Mouse (Mus musculus) liver, embryonic 13.5 days (tissue): ENCODE results near the gene Syt5. TPM values are rescaled to one million over a fixed set of nuclear protein-coding genes. Genes with fewer than 3 reads are reported as not detected.

Experiments
- ATAC-seq: fragments of 200-750 bp; cut with Nextera tagmentation; 2 replicates; pipeline ENCODE4 v1.8.0; 2017; ENCODE audit warnings: low read depth, mild to moderate bottlenecking, moderate number of reproducible peaks, moderate library complexity
- DNase-seq: peaks from one replicate; pipeline ENCODE4 v3.0.0; 2022
- H3K27ac ChIP-seq: fragments of 300-500 bp; sonication (generic); 2 replicates; pipeline ENCODE4 v1.5.1; 2015; ENCODE audit warnings: moderate library complexity, mild to moderate bottlenecking, inconsistent platforms
- H3K27me3 ChIP-seq: fragments of 300-500 bp; sonication (generic); 2 replicates; pipeline ENCODE4 v1.6.1; 2015; ENCODE audit warnings: mild to moderate bottlenecking, inconsistent platforms
- H3K36me3 ChIP-seq: fragments of 300-500 bp; sonication (generic); 2 replicates; pipeline ENCODE4 v1.6.1; 2015; ENCODE audit warnings: mild to moderate bottlenecking, inconsistent platforms
- H3K4me1 ChIP-seq: fragments of 300-500 bp; sonication (generic); replicated peaks from 2 replicates; pipeline ENCODE4 v1.6.1; 2015; ENCODE audit warnings: inconsistent platforms
- H3K4me2 ChIP-seq: fragments of 300-500 bp; sonication (generic); 2 replicates; pipeline ENCODE4 v1.6.1; 2015; ENCODE audit warnings: inconsistent platforms, mild to moderate bottlenecking, moderate library complexity
- H3K4me3 ChIP-seq: fragments of 300-500 bp; sonication (generic); replicated peaks from 2 replicates; pipeline ENCODE4 v1.5.1; 2015; ENCODE audit warnings: mild to moderate bottlenecking, inconsistent platforms
- H3K9ac ChIP-seq: fragments of 300-500 bp; sonication (generic); 2 replicates; pipeline ENCODE4 v1.6.1; 2015; ENCODE audit warnings: mild to moderate bottlenecking, inconsistent platforms
- H3K9me3 ChIP-seq: fragments of 300-500 bp; sonication (generic); replicated peaks from 2 replicates; pipeline ENCODE4 v1.6.1; 2016; ENCODE audit warnings: inconsistent platforms
- WGBS: fragments of 180-500 bp; shearing (Covaris S2); methylation state at CpG from one replicate; pipeline ENCODE4 v1.1.7; 2015; ENCODE audit not compliant: insufficient replicate concordance; 5-methylcytosine and 5-hydroxymethylcytosine counted together
- microRNA-seq: library from miRNA; unstranded; fragments of <30 nt; microRNA quantifications from one replicate; pipeline ENCODE4, GENCODE M21; 2016
- polyA plus RNA-seq: library from polyadenylated mRNA; unstranded; fragments of >200 nt; fragmentation: Nextera tagmentation; extraction: Ambion mirVana; gene quantifications from 2 replicates; pipeline ENCODE4 v1.2.1, GENCODE M21; 2015

Syt5 gene
- polyA plus RNA-seq, 1 experiment from 2014 or later = 0.39 TPM

GRCm38 (mm10) chr7:4496468-4496867 lies 50.9 kb downstream of the Syt5 start:
- DNase-seq = no peak
- Histone ChIP-seq H3K4me3 (no peak overlapping the region), H3K9me3 (no peaks in the 10 kb centered on the region), H3K9ac (no peak overlapping the region), H3K36me3 (peaks cover 70% of the 10 kb centered on the region), H3K27ac (no peak overlapping the region), H3K27me3 (no peaks in the 10 kb centered on the region), H3K4me2 (no peak overlapping the region), H3K4me1 (peaks cover 85% of the 10 kb centered on the region)
- WGBS = 79% methylated on average over 3 of the region's 3 CpGs
- no peak for ATAC-seq

GRCm38 (mm10) chr7:4493991-4494390 lies 53.4 kb downstream of the Syt5 start:
- Histone ChIP-seq H3K36me3 (peaks cover 87% of the 10 kb centered on the region), H3K4me2 (peak overlapping the region; percentile 3; the same call in 1 of the 2 replicates), H3K9ac (no peak overlapping the region), H3K9me3 (no peaks in the 10 kb centered on the region), H3K27me3 (no peaks in the 10 kb centered on the region), H3K27ac (peak overlapping the region; percentile 25), H3K4me1 (peaks cover 79% of the 10 kb centered on the region), H3K4me3 (no peak overlapping the region)
- ATAC-seq (peak; percentile 60), DNase-seq (no peak)
- 25% methylated on average over 1 of the region's 1 CpGs for WGBS

- 63% methylated on average over 13 of the region's 13 CpGs for WGBS
- no peaks in the 10 kb centered on the region for H3K9me3 ChIP-seq
- no peak overlapping the region for H3K4me3 ChIP-seq
- ATAC-seq (peak; percentile 38; the same call in 1 of the 2 replicates), DNase-seq (no peak)
- no peak overlapping the region for H3K9ac ChIP-seq
- H3K27me3 ChIP-seq = no peaks in the 10 kb centered on the region
- peaks cover 92% of the 10 kb centered on the region for H3K36me3 ChIP-seq
- H3K4me1 ChIP-seq = peaks cover 64% of the 10 kb centered on the region
- H3K27ac ChIP-seq = no peak overlapping the region
- no peak overlapping the region for H3K4me2 ChIP-seq
Measured at GRCm38 (mm10) chr7:4492284-4493224, 54.8 kb downstream of the Syt5 start.

GRCm38 (mm10) chr7:4491308-4491707 lies 56.0 kb downstream of the Syt5 start:
- no peak overlapping the region for H3K9ac ChIP-seq
- H3K27ac ChIP-seq = 0 out of 2 replicates have a peak overlapping the region, but pooled peaks have one; percentile 47
- no peaks in the 10 kb centered on the region for H3K27me3 ChIP-seq
- H3K4me2 ChIP-seq = no peak overlapping the region
- DNase-seq (no peak), ATAC-seq (0 out of 2 replicates have a peak, but pooled peaks have one; percentile 16)
- H3K9me3 ChIP-seq = no peaks in the 10 kb centered on the region
- H3K36me3 ChIP-seq = peaks cover 91% of the 10 kb centered on the region
- H3K4me3 ChIP-seq = no peak overlapping the region
- peaks cover 58% of the 10 kb centered on the region for H3K4me1 ChIP-seq
- 45% methylated on average over 6 of the region's 6 CpGs for WGBS

Small RNA genes lying within 50 kb of the gene (microRNA-seq; reads per million reads assigned to microRNA genes)
- not detected for gene Gm23577

Other genes starting within 250 kb of the Syt5 start
- not detected in 2 replicates for gene Ncr1, start 209.8 kb downstream of the Syt5 start, polyA plus RNA-seq
- gene Gp6, start 149.8 kb downstream of the Syt5 start, polyA plus RNA-seq = 4.3 and 4.6 TPM in 2 replicates
- gene Rdh13, start 101.9 kb downstream of the Syt5 start, polyA plus RNA-seq = 7.7 and 7.9 TPM in 2 replicates
- 1.4 TPM in 2 replicates for gene Eps8l1, start 86.9 kb downstream of the Syt5 start, polyA plus RNA-seq
- gene Ppp1r12c, start 45.9 kb downstream of the Syt5 start, polyA plus RNA-seq = 17.1 and 18.8 TPM in 2 replicates
- gene Tnnt1, start 31.2 kb downstream of the Syt5 start, polyA plus RNA-seq = 13.2 and 13.4 TPM in 2 replicates
- gene Tnni3, start 23.3 kb downstream of the Syt5 start, polyA plus RNA-seq = 1.1 and 4.5 TPM in 2 replicates
- gene Dnaaf3, start 15.1 kb downstream of the Syt5 start, polyA plus RNA-seq = 0.13 and 0.24 TPM in 2 replicates
- gene Ptprh, start 56.5 kb upstream of the Syt5 start, polyA plus RNA-seq = not detected in 2 replicates
- 22.6 and 25.1 TPM in 2 replicates for gene Tmem86b, start 83.9 kb upstream of the Syt5 start, polyA plus RNA-seq
- 5.7 and 7.1 TPM in 2 replicates for gene Ppp6r1, start 111.5 kb upstream of the Syt5 start, polyA plus RNA-seq
- 77.8 and 83.4 TPM in 2 replicates for gene Hspbp1, start 137.5 kb upstream of the Syt5 start, polyA plus RNA-seq
- 0.08 and 0.10 TPM in 2 replicates for gene Brsk1, start 143.1 kb upstream of the Syt5 start, polyA plus RNA-seq
- 0.09 and 0.15 TPM in 2 replicates for gene Tmem150b, start 177.7 kb upstream of the Syt5 start, polyA plus RNA-seq
- gene Kmt5c, start 192.6 kb upstream of the Syt5 start, polyA plus RNA-seq = 61.6 and 63.9 TPM in 2 replicates
- gene Cox6b2, start 205.6 kb upstream of the Syt5 start, polyA plus RNA-seq = 98.6 and 105 TPM in 2 replicates
- gene Fam71e2, start 223.8 kb upstream of the Syt5 start, polyA plus RNA-seq = not detected in 2 replicates
- gene Il11, start 235.3 kb upstream of the Syt5 start, polyA plus RNA-seq = 0.05 TPM in 1 of 2 replicates, not detected in the other
- 0.44 TPM in 1 of 2 replicates, not detected in the other for gene Tmem190, start 235.4 kb upstream of the Syt5 start, polyA plus RNA-seq
- 13.7 and 14.6 TPM in 2 replicates for gene Tmem238, start 242.1 kb upstream of the Syt5 start, polyA plus RNA-seq
- 242 and 279 TPM in 2 replicates for gene Rpl28, start 245.3 kb upstream of the Syt5 start, polyA plus RNA-seq